Mouse (Mus musculus): ENCODE data around the gene Capn1.

Capn1 gene

DNA sequence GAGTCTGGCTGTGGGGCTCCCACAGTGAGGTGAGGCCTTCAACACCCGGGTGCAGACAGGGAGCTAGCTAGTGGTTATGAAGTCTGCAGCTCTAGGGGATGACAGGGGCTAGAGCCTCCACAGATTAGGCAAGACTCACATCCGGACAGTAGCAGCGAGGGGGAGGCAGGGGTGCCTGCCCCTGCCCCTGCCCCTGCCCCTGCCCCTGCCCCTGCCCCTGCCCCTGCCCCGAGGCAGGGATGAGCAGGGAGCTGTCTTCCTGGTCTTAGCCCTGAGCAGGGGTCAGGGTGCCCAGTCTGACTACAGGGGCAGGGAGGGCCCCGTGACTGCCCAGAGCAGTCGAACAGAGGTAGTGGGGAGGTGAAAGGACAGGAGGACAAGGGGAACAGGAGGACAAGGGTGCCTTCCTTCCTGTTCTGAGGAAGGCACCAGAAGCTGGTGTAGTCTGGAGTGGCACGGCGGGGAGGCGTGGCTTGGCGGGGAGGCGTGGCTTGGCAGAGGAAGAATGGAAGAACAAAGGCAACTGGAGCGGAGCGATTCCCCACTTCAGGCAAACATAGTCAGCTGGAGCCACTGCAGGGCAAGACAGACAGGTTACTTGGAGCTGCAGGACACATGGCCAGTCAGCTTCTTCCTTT lies 26.8 kb downstream of the Capn1 start:
- DNase-seq: no peak

DNA sequence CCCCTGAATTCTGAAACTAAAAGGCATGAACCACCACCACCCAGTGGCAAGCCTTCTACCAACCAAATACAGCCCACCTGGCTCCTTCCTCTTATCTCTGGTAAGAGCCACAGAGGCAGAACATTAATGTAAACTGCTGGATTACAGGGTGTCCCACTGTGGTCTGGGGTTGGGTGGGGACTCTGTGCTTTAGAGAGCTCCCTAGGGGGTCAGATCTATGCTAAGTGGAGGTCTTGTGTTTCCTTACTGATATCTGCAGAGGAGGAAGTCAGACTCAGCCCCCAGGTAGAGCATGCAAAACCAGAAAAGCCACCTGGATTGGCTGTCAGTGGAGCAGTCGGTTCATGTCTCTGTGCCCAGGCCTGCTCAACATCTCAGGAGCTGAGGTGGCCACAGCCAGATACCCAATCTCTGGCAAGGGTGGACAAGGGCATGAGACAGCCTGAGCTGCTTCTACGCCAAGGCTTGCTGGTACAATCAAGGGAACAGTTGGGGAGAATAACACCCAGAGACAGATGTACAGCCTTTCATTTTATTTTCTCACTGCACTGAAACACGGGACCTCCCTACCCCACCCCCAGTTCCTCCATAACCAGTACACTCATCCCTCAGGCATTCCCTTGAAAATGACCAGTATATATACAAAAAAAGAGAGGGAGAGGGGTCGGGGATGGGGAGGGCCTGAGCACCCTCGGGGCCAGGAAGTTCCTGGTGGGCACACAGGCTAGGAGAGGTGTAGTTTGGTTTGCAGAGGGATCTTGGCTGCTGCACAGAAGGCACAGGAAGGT lies 27.5 kb downstream of the Capn1 start:
- no peak for DNase-seq

DNA sequence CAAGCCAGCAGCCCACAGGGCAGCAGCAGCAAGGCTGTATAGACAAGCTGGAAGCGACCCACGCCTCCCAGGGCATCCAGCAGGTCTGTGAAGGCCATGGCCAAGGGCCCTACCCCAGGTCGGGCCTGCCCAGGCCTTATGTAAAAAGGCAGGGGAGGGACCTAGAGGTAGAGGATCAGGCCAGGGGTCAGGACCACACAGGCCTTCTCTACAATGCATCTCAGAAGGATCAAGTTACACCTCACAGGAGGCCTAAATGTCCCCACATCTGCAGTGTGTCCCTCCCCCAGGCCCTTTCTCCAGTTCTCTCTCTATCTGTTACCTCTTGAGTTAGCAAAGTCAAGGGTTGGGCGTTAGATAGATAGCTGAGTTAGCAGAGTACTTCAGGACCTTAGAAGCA lies 29.7 kb downstream of the Capn1 start, which contains the start of gene Slc22a20:
Slc22a20 (minus strand) TSS at position 101 of the 400 bp plus-strand sequence.
- no peak for DNase-seq

DNA sequence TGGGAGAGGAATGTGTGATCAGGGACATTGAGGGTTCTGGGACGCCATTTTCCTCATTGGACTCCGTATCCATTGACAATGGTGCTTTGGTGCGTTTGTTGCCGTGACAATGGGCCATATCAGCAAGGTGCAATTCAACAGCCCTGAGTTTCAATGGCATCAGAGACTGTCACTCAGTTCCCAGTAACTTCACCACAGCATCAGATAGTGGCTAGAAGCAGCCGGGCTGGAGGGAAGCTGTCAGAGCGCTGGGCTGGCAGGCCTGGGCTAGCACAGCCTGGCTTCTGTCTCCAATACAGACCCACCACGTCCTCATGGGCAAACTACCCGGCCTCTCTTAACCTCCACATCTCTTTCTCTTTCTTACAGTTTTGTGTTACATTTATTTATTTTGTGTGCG lies 35.2 kb downstream of the Capn1 start:
- DNase-seq: no peak

DNA sequence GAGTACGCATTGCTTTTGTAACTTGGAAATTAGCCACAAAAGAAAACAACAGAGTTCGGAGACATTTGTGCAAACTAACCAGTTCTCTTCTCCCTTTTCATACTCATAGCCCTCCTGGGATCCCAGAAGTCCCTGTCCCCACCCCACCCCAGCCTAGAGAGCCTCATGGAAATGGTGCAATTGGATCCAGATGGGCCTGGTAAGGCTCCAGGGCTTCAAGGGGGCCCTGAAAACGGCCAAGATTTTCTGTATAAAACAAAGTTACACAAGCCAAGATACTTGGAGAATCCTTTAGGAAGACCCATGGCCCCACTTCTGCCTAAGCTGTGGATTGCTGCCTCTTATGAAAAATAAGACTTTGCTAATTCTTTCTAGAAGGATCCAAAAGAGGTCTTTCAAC lies 38.0 kb downstream of the Capn1 start:
- no peak for DNase-seq

DNA sequence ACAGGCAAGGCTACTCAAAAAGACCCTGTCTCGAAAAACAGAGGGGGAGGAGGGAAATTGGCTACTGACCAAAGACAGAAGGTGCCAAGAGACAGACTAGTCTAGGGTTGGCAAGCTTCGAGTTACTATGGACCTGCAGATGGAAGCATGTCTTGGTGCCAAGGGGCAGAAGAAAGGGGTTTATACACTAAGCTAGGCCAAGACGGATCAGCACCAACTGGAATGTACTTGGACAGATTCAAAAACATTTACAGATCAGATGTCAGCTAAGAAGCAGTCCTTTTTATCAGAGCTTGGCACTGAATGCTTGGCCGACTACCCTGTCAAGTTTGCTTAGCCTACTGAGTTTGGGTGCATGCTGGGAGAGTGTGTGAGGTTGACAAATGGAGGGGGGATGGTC lies 40.0 kb downstream of the Capn1 start:
- DNase-seq: peak; percentile 40

DNA sequence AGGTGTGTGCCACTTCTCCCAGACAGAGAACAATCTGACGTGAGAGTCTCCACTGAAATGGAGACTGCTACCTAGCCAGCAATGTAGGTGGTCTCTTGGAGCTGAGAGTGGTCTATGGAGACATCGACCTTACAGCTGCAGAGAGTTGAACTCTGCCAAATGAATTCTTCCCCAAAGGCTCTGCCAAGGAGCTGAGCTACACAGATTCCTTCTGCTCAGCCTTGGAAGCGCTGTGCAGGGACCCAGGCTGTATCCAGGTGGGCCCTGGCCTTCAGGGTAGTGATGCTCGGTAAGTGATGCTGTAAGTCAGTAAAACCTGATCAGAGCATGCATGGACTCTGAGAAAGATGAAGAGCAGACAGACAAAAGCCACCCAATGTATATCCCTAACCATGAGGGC lies 40.6 kb downstream of the Capn1 start:
- DNase-seq: no peak

DNA sequence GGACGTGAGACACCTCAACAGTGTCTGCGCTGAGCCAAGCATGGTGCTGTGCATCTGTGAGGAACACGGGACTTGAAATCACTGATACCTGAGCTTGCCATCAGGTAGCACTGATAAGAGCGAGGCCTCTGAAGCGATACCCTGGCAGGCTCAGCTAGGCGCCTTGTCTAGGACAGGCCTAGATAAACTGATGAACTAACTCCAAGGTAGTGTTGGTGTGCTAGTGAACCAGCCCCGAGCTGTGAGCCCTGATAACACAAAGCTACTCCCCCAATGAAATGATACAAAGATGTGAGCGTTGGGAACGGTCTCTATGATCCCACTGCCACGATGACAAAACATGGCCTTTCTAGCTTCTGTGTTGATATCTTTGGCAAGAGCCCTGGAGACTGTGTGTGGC lies 48.0 kb downstream of the Capn1 start:
- no peak for DNase-seq

DNA sequence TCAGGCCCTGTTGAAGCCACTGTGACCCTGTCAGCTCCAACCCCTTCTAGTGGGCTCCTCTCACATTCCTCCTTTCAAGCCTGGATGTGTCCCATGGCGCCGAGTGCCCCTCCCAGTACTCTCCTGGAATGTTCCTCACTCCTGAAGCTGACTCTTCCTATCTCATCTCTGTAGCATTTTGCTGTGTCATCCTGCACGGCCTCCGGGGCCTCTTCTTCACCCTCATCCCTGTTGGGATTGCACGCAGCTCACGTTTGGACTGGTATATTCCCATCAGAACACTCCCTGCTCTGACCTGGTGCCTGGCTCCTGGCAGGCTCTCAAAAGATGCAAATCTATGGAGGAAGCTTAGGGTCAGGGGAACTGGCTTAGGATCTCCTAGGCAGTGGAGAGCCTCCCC lies 48.9 kb downstream of the Capn1 start:
- DNase-seq: no peak

DNA sequence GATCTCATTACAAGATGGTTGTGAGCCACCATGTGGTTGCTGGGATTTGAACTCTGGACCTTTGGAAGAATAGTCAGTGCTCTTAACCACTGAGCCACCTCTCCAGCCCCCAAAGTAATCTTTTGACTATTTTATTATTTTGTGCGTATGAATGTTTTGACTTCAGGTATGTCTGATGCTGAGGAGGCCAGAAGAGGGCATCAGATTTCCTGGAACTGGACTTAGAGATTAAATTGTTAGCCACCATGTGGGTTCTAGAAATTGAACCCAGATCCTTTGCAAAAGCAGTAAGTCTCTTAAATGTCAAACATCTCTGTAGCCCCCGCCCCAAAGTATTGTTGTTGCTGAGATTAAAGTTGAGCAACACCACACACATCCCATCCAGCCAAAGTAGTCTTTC lies 49.8 kb downstream of the Capn1 start:
- no peak for DNase-seq

DNA sequence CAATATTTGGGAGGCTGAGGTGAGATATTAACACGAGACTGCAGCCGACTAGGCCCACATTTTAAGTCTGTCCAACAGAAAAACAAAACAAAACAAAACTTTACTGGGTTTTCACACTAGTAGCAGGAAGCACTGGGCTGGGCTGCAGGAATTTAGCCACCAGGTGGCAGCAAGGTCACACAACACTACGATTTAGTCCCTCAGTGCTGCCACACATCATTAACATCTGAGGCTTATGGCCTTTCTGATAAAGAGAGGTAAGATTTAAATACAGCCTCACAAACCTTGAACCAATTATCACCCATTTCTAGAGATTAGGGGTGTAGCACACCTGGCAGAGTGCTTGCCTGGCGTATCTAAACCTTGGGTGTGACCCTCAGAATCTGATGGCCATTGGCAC lies 50.4 kb downstream of the Capn1 start:
- DNase-seq: peak; percentile 78

DNA sequence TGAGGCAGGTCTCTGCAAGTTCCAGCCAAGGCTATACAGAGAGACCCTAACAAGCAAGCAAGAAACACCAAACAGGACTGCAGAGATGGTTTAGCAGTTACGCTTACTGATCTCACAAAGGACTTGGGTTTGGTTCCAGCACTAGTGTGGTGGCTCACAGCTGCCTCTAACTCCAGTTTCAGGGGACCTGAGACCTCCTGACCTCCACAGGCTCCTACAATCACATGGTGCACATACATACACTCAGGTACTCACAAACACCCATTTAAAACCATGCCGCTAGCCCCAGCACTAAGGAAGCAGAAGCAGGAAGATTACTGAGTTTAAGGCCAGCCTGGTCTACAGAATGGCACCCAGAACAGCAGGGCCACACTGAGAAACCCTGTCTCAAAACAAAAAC lies 50.9 kb downstream of the Capn1 start:
- no peak for DNase-seq

DNA sequence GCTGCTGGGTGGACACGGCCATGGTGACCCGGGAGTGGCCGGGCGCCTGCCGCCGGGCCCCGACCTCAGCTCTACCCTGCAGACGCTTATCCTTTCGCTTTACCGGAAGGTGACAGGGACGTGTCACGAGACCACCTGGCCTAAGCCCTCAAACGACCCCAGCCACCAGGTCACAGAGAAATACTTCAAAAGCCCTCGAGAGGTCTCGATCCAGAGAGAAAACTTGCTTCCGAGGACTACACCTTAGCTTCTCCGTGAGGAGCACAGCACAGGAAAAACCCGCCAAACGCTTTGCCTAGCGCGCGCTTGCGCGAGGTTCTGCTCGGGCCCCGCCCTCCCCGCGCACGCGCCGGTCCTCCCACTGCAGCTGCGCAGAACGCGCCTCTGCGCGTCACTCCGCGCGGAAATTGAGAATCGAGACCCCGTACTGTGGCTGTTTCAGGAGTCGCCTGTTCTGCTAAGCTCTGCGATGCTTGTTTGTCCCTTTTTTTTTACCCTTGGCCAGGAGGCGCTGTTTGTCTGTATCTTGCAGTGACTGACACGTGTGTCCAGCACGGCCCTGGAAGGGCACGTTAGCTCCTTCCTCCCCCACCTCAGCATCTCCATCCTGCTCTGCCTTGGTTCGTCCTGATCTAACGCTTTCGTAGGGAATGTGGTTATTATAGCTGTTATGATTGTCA lies 51.7 kb downstream of the Capn1 start, which contains the start of gene Pola2:
Pola2 (minus strand) TSS at position 320 of the 680 bp plus-strand sequence.
- peak; percentile 84 for DNase-seq

DNA sequence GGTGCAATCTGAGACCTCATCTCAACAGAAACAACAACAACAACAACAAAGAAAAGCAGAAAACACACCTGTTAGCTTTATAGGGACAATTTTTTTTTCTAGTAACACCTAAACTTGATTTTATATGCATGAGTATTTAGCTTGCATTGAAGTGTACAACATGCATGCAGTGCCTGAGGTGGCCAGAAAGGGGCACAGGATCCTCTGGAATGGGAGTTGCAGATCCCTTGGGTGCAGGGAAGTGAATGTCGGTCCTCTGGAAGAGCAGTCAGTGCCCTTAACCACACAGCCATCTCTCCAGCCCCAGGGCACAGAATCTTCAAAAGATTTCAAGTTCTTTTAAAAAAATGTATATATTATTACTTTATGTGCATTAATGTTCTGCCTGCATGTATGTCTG lies 53.0 kb downstream of the Capn1 start:
- DNase-seq: no peak

DNA sequence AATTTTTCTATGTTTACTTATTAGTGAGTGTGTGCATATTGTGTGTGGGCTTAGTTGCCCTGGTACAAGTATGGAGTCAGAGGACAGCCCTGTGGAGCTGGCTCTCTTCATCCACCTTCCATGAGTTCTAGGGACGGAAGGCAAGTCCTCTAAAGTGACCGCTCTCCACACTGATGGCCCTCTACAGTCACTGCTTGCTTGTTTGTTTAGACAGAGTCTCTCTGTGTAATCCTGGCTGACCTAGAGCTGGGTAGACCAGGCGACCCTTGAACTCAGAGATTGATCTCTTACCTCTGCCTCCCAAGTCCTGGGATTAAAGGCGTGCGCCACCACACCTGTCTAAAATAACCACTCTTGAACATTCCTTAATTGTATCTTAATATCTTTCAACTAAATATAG lies 58.3 kb downstream of the Capn1 start:
- DNase-seq: no peak

DNA sequence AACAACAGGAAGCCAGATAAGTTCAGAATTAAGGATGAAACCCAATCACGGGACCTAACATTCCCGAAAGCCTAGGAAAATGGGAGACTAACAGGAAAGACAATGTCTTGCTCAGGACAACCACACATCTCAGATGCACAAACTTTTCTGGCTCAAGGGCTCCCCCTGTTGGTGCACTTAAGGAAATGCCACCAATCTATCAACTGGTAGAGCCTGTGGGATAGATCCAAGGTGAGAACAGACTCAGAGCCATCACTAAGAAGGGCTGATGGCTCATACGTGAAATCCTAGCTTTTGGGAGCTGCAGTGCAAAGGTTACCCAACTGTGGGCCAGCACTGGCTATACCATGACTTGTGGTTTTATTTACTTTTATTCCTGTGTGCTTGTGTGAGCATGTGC lies 59.0 kb downstream of the Capn1 start:
- peak; percentile 87 for DNase-seq

DNA sequence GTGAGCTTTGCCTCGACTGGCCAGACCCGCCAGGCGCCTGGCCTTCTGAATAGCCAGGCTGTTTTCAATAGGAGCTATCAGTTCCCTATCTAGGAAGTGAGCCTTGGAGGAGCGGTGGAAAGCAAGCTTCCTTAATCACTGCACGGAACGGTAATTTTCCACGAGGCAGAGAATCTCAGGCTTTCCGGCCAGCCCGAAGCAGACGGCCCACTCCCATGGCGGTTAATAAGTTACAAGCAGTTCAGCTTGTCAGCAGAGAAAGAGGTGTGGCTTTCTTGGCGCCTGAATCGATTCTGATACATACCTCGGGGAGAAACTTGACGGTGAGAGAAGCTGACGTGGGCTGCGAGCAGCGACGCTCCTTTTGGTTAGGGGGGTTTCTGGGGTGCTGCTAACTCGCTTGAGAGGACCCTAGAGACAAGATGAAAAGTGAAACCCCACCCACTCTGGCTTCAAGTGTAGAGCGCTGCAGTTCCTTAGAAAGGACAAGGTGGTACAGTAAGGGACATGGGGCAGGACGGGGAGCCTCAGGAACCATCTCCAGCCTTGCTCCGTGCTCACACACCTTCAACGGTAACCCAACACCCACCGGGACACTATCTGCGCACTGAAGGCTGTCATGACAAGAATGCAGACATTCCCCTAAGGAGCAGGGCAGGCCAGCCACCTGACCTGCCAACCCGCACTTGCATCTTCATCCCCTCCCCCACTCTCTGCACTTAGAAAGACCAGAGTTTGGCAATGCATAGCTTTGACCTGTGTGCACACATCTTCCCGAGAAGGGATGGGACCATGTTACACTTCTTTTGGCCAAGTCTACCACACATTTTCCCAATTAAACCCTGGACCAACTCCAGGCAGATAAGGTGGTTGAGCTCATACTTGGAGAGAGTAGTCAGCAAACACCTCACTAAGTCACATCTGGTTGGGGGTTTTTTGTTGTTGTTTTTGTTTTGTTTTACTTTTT lies 59.7 kb downstream of the Capn1 start:
- no peak for DNase-seq

DNA sequence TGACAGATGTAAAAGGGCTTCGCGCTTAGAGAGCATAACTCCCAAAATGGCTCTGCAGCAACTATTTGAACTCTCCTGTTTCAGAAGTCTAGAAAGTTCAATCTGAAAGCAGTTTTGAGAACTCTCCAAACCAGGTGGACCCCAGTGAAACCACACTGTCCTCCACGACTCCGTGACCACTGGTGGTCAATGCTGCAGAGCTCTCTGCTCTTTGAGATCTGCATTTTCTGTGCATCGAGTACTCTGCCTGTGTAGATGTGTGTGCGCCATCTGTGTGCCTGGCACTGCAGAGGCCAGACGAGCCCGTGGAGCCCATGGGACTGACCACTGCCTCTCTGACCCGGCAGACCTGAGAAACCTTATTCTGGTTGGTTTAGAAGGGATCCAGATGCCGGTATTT lies 60.8 kb downstream of the Capn1 start:
- DNase-seq: no peak

DNA sequence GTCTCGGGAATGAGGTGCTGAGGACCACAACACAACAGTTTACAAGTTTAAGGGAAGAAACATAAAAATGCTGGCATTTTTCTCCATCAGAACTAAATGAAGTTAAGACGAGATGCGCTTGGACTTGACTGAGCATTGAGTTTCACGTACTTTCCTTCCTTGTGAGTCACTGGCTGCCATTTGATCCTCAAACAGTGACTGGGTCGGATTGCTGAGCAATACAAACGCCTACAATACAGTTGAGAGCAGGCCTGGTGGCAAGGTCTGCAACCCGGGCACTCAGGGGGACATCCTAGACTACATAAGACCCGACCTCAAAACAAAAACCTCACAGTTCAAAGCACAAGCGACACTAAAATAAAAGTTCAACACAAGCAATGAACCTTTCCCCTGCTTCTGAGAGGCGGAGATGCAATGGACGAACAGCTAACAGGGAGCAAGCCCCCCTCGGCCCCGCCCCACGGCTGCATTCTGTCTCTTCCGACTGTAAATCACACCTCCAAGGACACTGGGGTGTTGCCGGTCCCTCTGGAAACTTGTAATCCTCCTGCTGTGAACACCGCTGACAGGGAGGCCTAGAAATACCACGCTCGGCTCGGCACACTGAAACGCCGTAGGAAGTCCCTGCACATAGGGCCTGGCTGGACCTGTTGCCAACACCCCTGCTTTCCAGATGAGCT lies 61.5 kb downstream of the Capn1 start:
- DNase-seq: no peak

DNA sequence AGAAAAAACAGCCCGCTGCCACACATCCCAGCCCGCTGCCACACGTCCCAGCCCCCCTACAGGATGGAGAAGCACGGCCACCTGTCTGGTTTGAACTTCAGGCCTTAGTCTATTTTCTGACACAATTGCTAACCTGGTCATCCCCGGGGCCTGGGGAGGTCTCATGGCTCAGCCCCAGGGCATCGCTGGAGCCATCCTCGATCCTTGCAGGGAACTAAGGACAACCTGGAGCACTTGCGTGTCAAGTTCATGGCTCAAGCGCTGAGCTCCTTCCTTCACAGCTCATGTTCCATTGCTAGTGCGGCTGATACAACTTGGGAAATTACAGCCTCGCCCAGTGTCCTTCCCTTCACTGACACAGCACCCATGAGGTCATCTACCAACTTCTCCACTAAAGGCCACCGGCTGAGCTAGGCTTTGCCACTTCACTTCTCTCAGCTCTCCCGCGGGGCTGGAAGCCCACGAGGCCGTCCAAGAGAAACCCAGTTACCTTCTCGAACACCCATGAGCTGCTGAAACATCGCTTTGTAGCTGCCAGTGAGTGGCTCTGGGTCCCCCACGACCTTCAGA lies 62.4 kb downstream of the Capn1 start:
- DNase-seq: no peak

DNA sequence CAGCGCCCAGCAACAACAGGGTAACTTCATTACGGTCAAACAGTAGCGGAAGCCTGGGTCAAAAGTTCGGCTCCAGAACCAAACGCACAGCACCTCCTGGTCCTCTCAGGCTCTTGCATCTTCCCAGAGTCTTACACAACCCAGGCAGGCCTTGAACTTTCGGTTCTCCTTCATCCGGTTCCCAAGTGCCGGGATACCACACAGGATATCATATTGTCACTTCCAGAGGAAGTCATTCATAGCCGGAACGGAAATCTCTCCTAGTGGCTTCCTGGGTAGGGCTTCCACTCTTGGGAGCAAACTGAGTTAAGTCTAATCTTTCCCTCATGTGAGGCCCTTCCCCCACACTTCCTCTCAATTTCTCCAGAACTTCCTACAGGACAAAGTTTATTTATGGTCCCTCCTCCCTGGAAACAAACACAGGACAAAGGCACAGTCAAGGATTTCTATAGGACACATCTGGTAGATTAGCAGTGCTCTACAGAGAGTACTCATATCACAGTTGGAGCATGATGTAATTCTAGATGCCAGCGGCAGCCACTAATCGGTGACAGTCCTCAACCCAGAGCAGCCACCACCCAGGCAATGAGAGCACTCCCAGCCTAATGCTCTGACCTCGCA lies 63.5 kb downstream of the Capn1 start:
- DNase-seq: no peak

All from cerebellum, adult 9-10 months (tissue).